Mouse (Mus musculus) thymus, adult 2 months (tissue): ENCODE results near the gene Chd3.

ENCODE experiments used
- CTCF ChIP-seq: fragments of 200-500 bp; IDR thresholded peaks from 2 replicates; pipeline ENCODE4 v1.5.1; 2012; ENCODE audit warnings: mild to moderate bottlenecking, control low read depth, low read length, moderate library complexity, borderline replicate concordance; ENCODE audit not compliant: control insufficient read depth, poor library complexity, insufficient read depth; ENCODE audit errors: extremely low read depth
- POLR2A ChIP-seq: fragments of 200-500 bp; IDR thresholded peaks from 2 replicates; pipeline ENCODE4 v1.6.1; 2012; ENCODE audit warnings: mild to moderate bottlenecking, low read length, control low read depth, moderate library complexity; ENCODE audit not compliant: control insufficient read depth, poor library complexity, insufficient read depth; ENCODE audit errors: extremely low read depth

DNA sequence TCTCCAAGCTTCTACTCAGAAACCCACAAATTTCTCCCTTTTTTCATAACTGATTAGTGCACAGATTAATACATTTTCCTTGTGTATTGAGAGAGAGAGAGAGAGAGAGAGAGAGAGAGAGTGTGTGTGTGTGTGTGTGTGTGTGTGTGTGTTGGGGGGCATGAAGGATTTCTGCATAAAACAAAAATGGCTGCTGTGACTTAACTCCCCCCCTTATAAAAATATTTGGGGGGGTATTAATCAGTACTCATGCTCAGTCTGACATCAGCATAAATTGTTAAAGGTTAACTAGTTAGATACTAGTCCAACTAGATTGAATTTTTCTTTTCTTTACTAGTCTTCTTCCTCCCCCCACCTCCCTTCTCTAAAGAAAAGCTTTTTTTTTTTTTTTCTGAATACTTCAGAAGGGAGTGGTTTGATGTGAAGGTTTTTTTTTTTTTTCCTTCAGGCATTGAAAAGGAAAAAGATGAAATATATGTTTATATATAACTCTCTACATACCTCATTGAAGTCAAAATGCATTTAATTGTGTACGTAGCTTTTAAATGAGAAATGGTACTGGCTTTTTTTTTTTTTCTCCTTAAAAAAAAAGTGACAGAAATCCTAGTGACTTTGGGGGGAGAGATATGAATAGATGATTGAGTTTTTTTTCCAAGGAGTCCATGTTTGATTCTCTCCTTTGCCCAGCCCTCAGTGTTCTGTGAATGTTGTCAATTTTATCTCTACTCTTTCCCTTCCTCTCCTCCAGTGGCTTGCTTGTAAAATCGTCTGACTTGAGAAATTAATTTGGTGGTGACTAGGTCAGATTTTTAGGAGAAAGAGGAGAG lies 997 bp upstream of the Chd3 start:
- no peak for TF ChIP-seq CTCF
- TF ChIP-seq POLR2A = no peak
